Mouse (Mus musculus) testis, adult 2 months (tissue): ENCODE results near the gene Nectin1.

Source experiments
- CTCF ChIP-seq: fragments of 200-500 bp; IDR thresholded peaks from 2 replicates; pipeline ENCODE4 v1.5.1; 2012; ENCODE audit warnings: low read depth, mild to moderate bottlenecking, inconsistent platforms, low read length, moderate library complexity; ENCODE audit not compliant: control insufficient read depth, insufficient read depth, insufficient replicate concordance
- POLR2A ChIP-seq: fragments of 200-500 bp; IDR thresholded peaks from 2 replicates; pipeline ENCODE4 v1.6.1; 2012; ENCODE audit warnings: low read depth, mild to moderate bottlenecking, inconsistent platforms, low read length, moderate library complexity; ENCODE audit not compliant: control insufficient read depth

DNA sequence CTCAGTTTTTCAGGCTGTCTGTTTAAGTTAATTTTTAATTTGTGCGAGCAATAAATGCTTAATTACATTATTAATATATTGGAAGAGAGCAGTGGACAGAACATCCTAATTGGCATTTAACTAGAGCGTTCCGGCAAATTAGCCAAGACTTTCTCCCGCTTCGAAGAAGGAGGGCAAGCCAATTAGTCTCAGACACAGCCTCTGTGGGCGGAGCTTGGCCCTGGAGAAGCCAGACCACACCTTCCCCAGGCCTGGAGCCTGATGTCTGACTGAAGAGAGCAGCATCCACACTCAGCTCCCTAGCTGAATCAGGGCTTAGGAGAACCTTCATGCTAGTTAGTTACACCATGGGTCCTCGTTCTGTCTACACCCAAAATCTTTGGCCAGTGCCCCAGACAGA lies 64.8 kb downstream of the Nectin1 start:
- TF ChIP-seq CTCF: no peak
- no peak for TF ChIP-seq POLR2A
